Mouse (Mus musculus): ENCODE measurements around the gene Rasip1. TPM values are rescaled to one million over a fixed set of nuclear protein-coding genes. Genes with fewer than 3 reads are reported as not detected.

Gene Rasip1
- total RNA-seq, 2 experiments from 2014 or later = not detected

DNA sequence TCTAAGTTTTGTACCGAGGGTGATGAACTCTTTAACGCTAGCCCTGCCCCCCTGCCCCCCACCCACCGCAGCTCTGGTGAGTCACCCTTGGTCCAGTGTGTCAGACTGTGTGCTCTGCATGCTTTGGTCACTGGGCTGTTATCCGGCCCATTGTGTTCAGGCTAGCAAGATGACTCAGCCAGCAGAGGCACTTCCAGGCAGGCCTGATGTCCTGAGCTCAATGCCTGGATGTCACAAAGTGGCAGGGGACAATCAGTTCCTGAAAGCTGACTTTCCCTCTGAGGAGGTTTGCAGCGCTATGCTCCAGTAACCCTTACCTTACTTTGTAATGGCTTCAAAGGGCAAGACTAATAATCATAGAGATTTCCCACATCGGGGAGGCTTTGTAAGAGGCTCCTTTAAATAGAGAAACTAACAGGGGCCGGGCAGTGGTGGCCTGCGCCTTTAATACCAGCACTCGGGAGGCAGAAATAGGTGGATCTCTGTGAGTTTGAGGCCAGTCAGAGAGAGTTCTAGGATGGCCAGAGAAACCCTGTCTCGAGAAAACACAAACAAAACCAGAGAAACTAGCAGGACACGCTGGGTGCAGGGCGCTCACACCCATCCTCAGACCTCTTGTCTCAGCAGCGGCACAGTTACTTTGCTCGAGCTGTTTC, 52.8 kb downstream of the Rasip1 start:
- no peak for ATAC-seq (replicated peaks; ENCODE audit: low FRiP score, poor library complexity, severe bottlenecking)

DNA sequence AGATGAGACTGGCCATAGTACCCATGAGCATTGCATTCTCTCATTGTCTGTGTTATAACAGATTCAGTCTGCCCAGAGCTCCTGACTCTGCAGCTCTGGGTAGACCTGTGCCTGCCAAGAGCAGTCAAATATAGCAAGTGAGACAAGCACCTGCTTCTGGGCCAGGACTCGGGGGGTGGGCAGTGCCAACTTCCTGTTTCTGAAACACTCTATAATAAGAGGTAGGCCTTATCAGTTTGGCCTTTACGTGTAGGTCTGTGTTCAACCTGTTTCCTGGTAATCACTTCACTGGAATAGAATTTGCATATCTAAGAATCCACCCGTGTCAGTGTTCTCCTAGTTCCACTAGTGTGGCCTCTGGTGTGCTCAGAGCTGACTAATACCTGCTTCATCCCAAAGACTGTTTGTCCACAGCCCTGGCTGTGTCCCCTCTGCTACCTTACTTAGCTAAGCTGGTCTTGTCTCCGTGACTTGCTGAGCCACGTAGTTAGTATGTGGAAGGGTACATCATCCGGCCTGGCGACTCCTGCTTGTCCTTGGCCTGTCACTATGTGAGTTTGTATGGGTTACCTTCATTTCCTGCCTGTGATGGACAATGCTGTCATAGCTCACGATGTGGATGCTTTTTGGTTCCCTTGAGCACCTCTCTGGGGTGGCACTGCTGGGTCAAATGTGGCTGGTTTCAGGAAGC, 53.9 kb downstream of the Rasip1 start:
- ATAC-seq (replicated peaks; ENCODE audit: low FRiP score, poor library complexity, severe bottlenecking) = no peak

DNA sequence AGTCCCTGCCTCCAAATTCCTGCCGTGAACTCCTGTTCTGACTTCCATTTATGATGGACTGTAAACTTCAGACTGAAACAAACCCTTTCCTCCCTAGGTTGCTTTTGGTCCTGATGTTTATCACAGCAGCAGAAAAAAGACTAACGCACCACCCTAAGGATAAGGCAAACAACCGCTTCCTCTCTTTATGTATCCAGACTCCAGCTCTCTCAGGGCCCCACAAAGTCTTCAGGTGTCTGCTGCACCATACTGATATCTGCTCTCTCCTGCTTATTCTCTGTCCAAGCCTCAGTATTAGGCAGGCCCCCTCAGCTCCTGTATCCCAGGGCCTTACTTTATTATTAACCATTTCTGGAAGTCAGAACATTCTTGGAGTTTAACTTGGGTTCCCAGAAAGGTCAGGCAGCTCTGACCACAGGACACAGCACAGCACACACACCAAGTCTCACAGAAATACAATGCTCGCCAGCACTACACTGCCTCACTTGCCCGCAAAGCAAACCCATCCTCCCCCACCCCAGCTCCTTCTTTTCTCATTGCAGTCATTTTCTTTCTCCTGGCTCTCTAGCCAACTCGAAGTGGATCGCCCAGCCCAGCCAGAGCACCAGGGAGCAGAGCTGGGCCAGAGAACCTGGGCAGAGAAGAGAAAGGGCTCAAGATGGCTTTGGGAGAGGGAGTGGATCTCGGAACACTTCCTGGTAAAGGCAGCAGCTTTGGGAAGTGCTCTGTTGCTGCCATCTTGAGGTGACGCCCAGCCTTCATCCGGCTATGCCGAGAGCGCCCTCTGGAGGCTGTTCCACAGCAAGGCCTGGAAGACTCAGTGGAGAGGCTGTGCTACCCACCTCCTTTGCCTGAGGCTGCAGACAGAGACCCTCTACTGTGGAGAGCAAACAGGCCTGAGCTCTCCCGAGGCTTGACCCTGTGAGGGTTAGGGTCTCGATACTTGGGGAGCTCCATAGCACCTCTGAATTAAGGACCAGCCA, 55.1 kb downstream of the Rasip1 start:
- ATAC-seq (replicated peaks; ENCODE audit: low FRiP score, poor library complexity, severe bottlenecking) = peak; percentile 50; the same call in 1 of the 2 replicates

DNA sequence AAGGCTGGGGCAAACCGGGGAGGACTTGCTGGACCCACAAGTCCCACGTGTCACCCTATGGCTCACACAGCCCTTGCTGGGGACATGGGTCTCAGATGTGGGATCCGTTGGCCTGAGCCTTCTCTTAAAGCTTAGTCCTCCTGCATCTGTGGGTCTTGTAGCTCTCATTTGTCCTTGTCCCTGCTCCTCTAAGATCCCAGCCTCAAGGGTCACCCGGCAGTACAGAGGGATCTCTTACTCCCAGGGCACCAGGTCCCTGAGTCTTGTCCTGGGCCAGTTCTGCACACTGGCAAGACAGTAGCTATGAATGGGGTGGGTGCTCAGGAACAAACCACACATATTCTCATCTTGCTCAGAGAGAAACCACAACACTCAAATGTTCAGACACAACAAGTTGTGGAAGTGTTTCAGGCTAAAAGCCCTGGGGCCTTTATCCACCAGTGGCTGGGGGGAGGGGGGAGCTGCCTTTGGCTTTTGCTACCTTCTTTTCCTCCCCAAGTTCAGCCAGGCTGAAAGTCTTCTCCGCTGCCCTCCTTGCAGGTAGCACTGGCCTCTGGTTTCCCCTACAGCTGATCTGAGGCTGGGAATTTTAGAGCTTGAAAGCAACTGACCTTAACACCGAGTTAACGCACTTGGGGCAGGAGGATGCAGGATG, 56.2 kb downstream of the Rasip1 start, which contains the start of gene Ntn5:
Gene Ntn5 (plus strand): TSS at position 627 of the 655 bp plus-strand sequence.
- ATAC-seq (replicated peaks; ENCODE audit: low FRiP score, poor library complexity, severe bottlenecking) = no peak

DNA sequence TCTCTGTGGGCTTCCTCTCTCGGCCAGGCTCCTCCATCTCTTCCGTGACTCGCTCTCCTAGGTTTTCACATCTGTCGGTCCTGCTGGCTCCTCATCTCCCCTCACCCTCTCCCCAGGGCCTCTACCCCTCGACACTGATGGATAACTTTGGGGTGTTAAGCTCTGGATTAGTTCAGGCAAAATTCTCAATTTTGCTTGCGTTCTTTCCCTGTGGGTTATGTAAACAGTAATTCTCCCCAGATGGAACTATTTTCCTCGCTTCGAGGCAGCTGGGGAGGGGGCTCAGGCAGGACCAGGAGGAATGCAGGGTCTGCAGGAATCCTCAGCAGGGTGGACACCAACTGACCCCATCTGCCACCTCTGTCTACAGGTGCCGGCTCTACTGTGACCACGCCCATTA, 58.5 kb downstream of the Rasip1 start:
- no peak for ATAC-seq (replicated peaks; ENCODE audit: low FRiP score, poor library complexity, severe bottlenecking)

DNA sequence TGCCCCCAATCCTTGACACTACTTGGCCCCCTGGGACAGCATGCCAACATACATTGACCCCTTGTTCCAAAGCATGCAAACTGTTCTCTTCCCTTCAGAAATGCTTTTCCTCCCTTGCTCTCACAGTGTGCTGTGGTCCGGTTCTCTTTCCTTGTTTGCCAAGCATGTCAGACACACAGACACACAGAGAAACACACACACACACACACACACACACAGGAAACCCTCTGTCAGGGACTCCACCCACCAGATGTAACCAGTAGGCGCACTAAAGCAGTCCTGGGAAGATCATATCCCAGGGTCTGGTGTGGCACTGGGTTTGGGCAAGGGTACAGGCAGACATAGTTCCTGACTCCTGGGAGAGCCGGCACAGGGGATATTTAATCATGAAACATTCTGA, 59.6 kb downstream of the Rasip1 start:
- ATAC-seq (replicated peaks; ENCODE audit: low FRiP score, poor library complexity, severe bottlenecking) = no peak

Other genes starting within 250 kb of the Rasip1 start
Only the 30 nearest of the 35 such genes appear.
- gene Gys1, start 192.6 kb upstream of the Rasip1 start, total RNA-seq (2015; ENCODE audit: low replicate concordance) = 0.84 and 5.8 TPM in 2 replicates
- 2.1 and 6.2 TPM in 2 replicates for gene Gys1, start 192.6 kb upstream of the Rasip1 start, total RNA-seq (2017; ENCODE audit: low replicate concordance)
- gene Ruvbl2, start 189.4 kb upstream of the Rasip1 start, total RNA-seq (2015; ENCODE audit: low replicate concordance) = 39.0 and 53.3 TPM in 2 replicates
- 22.6 and 28.8 TPM in 2 replicates for gene Ruvbl2, start 189.4 kb upstream of the Rasip1 start, total RNA-seq (2017; ENCODE audit: low replicate concordance)
- gene Ftl1, start 167.6 kb upstream of the Rasip1 start, total RNA-seq (2015; ENCODE audit: low replicate concordance) = 2,156 and 2,353 TPM in 2 replicates
- 950 and 960 TPM in 2 replicates for gene Ftl1, start 167.6 kb upstream of the Rasip1 start, total RNA-seq (2017; ENCODE audit: low replicate concordance)
- gene Bax, start 160.6 kb upstream of the Rasip1 start, total RNA-seq (2015; ENCODE audit: low replicate concordance) = 10.1 and 43.6 TPM in 2 replicates
- 10.3 and 15.9 TPM in 2 replicates for gene Bax, start 160.6 kb upstream of the Rasip1 start, total RNA-seq (2017; ENCODE audit: low replicate concordance)
- gene Tulp2, start 145.6 kb upstream of the Rasip1 start, total RNA-seq (2015; ENCODE audit: low replicate concordance) = 0.84 TPM in 1 of 2 replicates, not detected in the other
- gene Tulp2, start 145.6 kb upstream of the Rasip1 start, total RNA-seq (2017; ENCODE audit: low replicate concordance) = not detected in 2 replicates
- gene Gm45808, start 140.7 kb upstream of the Rasip1 start, total RNA-seq (2015; ENCODE audit: low replicate concordance) = not detected in 2 replicates
- gene Gm45808, start 140.7 kb upstream of the Rasip1 start, total RNA-seq (2017; ENCODE audit: low replicate concordance) = 4.9 TPM in 1 of 2 replicates, not detected in the other
- gene Dhdh, start 138.7 kb upstream of the Rasip1 start, total RNA-seq (2015; ENCODE audit: low replicate concordance) = 0.42 and 3.6 TPM in 2 replicates
- 1.0 and 1.6 TPM in 2 replicates for gene Dhdh, start 138.7 kb upstream of the Rasip1 start, total RNA-seq (2017; ENCODE audit: low replicate concordance)
- gene Nucb1, start 117.1 kb upstream of the Rasip1 start, total RNA-seq (2015; ENCODE audit: low replicate concordance) = 164 and 168 TPM in 2 replicates
- 789 and 905 TPM in 2 replicates for gene Nucb1, start 117.1 kb upstream of the Rasip1 start, total RNA-seq (2017; ENCODE audit: low replicate concordance)
- gene Ppp1r15a, start 101.2 kb upstream of the Rasip1 start, total RNA-seq (2015; ENCODE audit: low replicate concordance) = 814 and 867 TPM in 2 replicates
- 569 and 633 TPM in 2 replicates for gene Ppp1r15a, start 101.2 kb upstream of the Rasip1 start, total RNA-seq (2017; ENCODE audit: low replicate concordance)
- gene Plekha4, start 101.2 kb upstream of the Rasip1 start, total RNA-seq (2015; ENCODE audit: low replicate concordance) = 7.2 TPM in 1 of 2 replicates, not detected in the other
- 0.08 and 0.90 TPM in 2 replicates for gene Plekha4, start 101.2 kb upstream of the Rasip1 start, total RNA-seq (2017; ENCODE audit: low replicate concordance)
- not detected in 2 replicates for gene Hsd17b14, start 72.6 kb upstream of the Rasip1 start, total RNA-seq (2015; ENCODE audit: low replicate concordance)
- not detected in 2 replicates for gene Hsd17b14, start 72.6 kb upstream of the Rasip1 start, total RNA-seq (2017; ENCODE audit: low replicate concordance)
- 8.4 and 17.7 TPM in 2 replicates for gene Bcat2, start 57.3 kb upstream of the Rasip1 start, total RNA-seq (2015; ENCODE audit: low replicate concordance)
- gene Bcat2, start 57.3 kb upstream of the Rasip1 start, total RNA-seq (2017; ENCODE audit: low replicate concordance) = 4.0 and 22.0 TPM in 2 replicates
- gene Fgf21, start 12.0 kb upstream of the Rasip1 start, total RNA-seq (2015; ENCODE audit: low replicate concordance) = not detected in 2 replicates
- gene Fgf21, start 12.0 kb upstream of the Rasip1 start, total RNA-seq (2017; ENCODE audit: low replicate concordance) = not detected in 2 replicates
- not detected in 2 replicates for gene Fut1, start 10.2 kb upstream of the Rasip1 start, total RNA-seq (2015; ENCODE audit: low replicate concordance)
- gene Fut1, start 10.2 kb upstream of the Rasip1 start, total RNA-seq (2017; ENCODE audit: low replicate concordance) = not detected in 2 replicates
- gene Izumo1, start 5.7 kb upstream of the Rasip1 start, total RNA-seq (2015; ENCODE audit: low replicate concordance) = not detected in 2 replicates
- gene Izumo1, start 5.7 kb upstream of the Rasip1 start, total RNA-seq (2017; ENCODE audit: low replicate concordance) = not detected in 2 replicates
- not detected in 2 replicates for gene Mamstr, start 12.5 kb downstream of the Rasip1 start, total RNA-seq (2015; ENCODE audit: low replicate concordance)
- not detected in 2 replicates for gene Mamstr, start 12.5 kb downstream of the Rasip1 start, total RNA-seq (2017; ENCODE audit: low replicate concordance)
- not detected in 2 replicates for gene Fut2, start 38.9 kb downstream of the Rasip1 start, total RNA-seq (2015; ENCODE audit: low replicate concordance)
- not detected in 2 replicates for gene Fut2, start 38.9 kb downstream of the Rasip1 start, total RNA-seq (2017; ENCODE audit: low replicate concordance)
- gene Ntn5, start 56.5 kb downstream of the Rasip1 start, total RNA-seq (2015; ENCODE audit: low replicate concordance) = not detected in 2 replicates
- not detected in 2 replicates for gene Ntn5, start 56.5 kb downstream of the Rasip1 start, total RNA-seq (2017; ENCODE audit: low replicate concordance)
- not detected in 2 replicates for gene Sec1, start 66.9 kb downstream of the Rasip1 start, total RNA-seq (2015; ENCODE audit: low replicate concordance)
- gene Sec1, start 66.9 kb downstream of the Rasip1 start, total RNA-seq (2017; ENCODE audit: low replicate concordance) = not detected in 2 replicates
- not detected in 2 replicates for gene Car11, start 72.4 kb downstream of the Rasip1 start, total RNA-seq (2015; ENCODE audit: low replicate concordance)
- gene Car11, start 72.4 kb downstream of the Rasip1 start, total RNA-seq (2017; ENCODE audit: low replicate concordance) = not detected in 2 replicates
- gene Dbp, start 77.6 kb downstream of the Rasip1 start, total RNA-seq (2015; ENCODE audit: low replicate concordance) = 1.3 and 2.5 TPM in 2 replicates
- 1.7 and 2.6 TPM in 2 replicates for gene Dbp, start 77.6 kb downstream of the Rasip1 start, total RNA-seq (2017; ENCODE audit: low replicate concordance)
- 522 and 544 TPM in 2 replicates for gene Rpl18, start 88.0 kb downstream of the Rasip1 start, total RNA-seq (2015; ENCODE audit: low replicate concordance)
- gene Rpl18, start 88.0 kb downstream of the Rasip1 start, total RNA-seq (2017; ENCODE audit: low replicate concordance) = 281 and 297 TPM in 2 replicates
- 9.6 and 12.6 TPM in 2 replicates for gene Sphk2, start 90.5 kb downstream of the Rasip1 start, total RNA-seq (2015; ENCODE audit: low replicate concordance)
- gene Sphk2, start 90.5 kb downstream of the Rasip1 start, total RNA-seq (2017; ENCODE audit: low replicate concordance) = 4.8 and 9.4 TPM in 2 replicates
- not detected in 2 replicates for gene Fam83e, start 93.7 kb downstream of the Rasip1 start, total RNA-seq (2015; ENCODE audit: low replicate concordance)
- not detected in 2 replicates for gene Fam83e, start 93.7 kb downstream of the Rasip1 start, total RNA-seq (2017; ENCODE audit: low replicate concordance)
- gene Spaca4, start 98.3 kb downstream of the Rasip1 start, total RNA-seq (2015; ENCODE audit: low replicate concordance) = not detected in 2 replicates
- gene Spaca4, start 98.3 kb downstream of the Rasip1 start, total RNA-seq (2017; ENCODE audit: low replicate concordance) = not detected in 2 replicates
- not detected in 2 replicates for gene Lmtk3, start 156.2 kb downstream of the Rasip1 start, total RNA-seq (2015; ENCODE audit: low replicate concordance)
- gene Lmtk3, start 156.2 kb downstream of the Rasip1 start, total RNA-seq (2017; ENCODE audit: low replicate concordance) = not detected in 2 replicates
- not detected in 2 replicates for gene Sult2b1, start 157.2 kb downstream of the Rasip1 start, total RNA-seq (2015; ENCODE audit: low replicate concordance)
- not detected in 2 replicates for gene Sult2b1, start 157.2 kb downstream of the Rasip1 start, total RNA-seq (2017; ENCODE audit: low replicate concordance)
- gene Cyth2, start 187.1 kb downstream of the Rasip1 start, total RNA-seq (2015; ENCODE audit: low replicate concordance) = 20.5 and 29.8 TPM in 2 replicates
- 43.8 and 48.9 TPM in 2 replicates for gene Cyth2, start 187.1 kb downstream of the Rasip1 start, total RNA-seq (2017; ENCODE audit: low replicate concordance)
- not detected in 2 replicates for gene Kcnj14, start 197.3 kb downstream of the Rasip1 start, total RNA-seq (2015; ENCODE audit: low replicate concordance)
- gene Kcnj14, start 197.3 kb downstream of the Rasip1 start, total RNA-seq (2017; ENCODE audit: low replicate concordance) = not detected in 2 replicates
- 2.5 and 2.9 TPM in 2 replicates for gene Grwd1, start 203.5 kb downstream of the Rasip1 start, total RNA-seq (2015; ENCODE audit: low replicate concordance)
- gene Grwd1, start 203.5 kb downstream of the Rasip1 start, total RNA-seq (2017; ENCODE audit: low replicate concordance) = 0.23 and 4.0 TPM in 2 replicates